Mouse (Mus musculus) cerebellum, adult (tissue): ENCODE results near the gene Nppb.

Experiments
- ATAC-seq: cut with Nextera tagmentation; 2 replicates; pipeline ENCODE4 v1.9.2; 2017; ENCODE audit warnings: mild to moderate bottlenecking, moderate library complexity, mixed read lengths; ENCODE audit not compliant: insufficient number of reproducible peaks, low FRiP score, low TSS enrichment

The Nppb gene

DNA sequence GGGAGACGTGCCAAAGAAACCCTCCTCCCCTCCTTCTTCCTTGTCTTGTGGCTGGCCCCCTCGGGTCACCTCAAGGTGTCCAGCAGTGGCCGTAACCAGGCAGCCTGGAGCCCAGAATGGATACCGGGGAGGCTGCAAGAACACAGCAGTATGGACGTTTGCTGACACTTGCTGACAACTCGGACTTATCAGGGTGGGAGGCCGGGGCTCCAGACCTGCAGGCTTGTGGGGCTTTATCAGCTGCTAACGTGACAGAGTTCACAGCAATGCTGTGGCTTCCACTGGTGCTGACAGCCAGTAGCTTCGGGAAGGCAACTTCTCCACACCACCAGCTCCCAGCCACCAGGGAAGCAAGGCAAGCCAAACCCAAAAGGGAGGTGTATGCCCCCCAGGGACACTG lies 16.3 kb upstream of the Nppb start:
- no peak for ATAC-seq

DNA sequence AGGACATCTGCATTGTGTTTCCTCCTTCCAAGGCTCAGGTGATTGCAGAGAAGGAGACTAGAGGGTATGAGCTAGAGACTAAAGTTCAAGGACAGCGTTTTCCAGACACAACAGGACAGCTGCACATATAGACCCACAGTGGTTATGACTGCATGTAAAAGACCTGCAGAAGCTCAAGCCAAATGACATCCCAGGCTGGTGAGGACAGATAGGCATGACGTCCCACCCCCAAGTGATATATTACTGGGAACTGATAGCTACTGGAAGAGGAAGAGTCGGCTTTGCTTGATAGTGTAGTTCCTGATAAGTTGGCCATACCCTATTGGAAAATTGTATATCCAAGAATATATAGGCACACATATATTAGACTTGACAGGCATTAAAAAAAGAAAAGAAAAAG lies 9.4 kb upstream of the Nppb start:
- ATAC-seq = no peak

DNA sequence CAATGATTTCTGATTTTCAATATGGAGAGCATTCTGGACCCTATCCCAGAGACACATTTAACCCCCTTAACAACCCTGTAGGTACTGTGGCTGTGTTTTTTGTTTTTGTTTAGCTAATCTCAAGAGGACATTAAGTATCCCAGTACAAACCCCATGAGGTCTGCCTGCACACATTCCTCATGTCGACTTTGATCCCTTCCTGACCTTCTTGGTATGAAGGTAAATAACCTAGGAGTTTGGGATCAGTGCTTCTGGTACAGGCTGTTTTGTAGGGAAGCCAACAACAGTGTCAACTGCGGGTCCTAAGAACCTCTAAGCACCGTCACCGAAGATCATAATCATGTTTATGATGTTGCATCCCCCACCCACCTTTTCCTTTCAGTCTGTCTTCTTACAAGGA lies 7.9 kb upstream of the Nppb start:
- ATAC-seq = no peak

DNA sequence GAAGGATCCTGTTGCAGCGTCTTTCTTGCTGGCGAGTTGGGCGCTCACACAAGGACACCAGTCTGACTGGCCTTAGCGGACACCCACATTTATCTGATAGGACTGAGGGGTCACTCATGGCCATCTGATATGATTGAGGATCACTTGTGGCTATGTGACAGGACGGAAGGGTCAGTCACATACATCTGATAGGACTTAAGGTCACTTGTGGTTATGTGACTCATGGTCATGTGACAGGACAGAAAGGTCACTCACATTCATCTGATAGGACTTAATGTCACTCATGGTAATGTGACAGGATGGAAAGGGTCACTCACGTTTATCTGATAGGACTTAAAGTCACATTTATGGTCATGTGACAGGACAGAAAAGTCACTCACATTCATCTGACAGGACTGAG lies 7.2 kb upstream of the Nppb start:
- ATAC-seq = no peak

DNA sequence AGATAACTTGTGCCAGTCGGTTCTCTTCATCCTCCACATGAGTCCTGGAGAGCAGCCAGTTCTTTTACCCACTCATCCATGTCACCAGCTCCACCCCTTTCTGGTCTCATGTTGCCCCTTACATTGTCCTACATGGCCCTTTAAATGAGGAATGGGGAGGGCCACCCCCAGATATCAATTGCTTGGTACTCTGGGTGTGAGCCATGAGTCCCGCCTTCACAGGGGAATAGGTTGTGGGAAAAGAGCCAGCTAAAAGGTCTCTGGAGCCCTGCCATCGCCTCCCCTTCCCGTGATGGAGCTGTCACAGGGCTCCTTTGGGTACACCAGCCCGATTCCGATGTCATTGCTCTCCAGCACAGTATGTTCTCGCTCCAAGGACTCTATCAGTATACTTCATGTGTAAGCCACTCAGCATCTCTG lies 6.1 kb upstream of the Nppb start:
- ATAC-seq = no peak

DNA sequence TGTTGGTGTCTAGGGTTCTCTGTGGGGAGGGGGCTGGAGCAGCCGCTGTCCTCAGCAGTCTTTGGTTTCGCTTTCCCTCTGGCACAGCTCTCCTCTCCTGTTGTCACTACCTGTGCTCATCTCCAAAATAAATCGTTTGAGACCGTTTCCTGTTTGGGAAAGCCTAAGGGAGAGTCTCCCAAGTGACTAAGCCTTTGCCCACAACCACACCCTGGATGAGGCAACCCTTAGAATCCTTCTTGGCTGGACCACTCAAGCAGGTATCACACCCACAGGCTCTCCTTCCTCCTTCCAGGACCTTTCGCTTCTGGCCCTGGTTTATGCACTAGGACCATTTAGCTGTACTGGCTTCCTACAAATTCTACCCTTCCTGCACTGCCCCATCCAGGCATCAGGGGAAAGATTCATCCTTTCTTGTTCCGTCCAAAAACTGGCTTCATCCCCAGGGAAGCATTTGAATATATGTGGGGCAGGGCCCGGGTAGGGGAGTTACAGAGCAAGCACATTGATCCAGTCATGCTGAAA lies 8.0 kb downstream of the Nppb start:
- no peak for ATAC-seq

DNA sequence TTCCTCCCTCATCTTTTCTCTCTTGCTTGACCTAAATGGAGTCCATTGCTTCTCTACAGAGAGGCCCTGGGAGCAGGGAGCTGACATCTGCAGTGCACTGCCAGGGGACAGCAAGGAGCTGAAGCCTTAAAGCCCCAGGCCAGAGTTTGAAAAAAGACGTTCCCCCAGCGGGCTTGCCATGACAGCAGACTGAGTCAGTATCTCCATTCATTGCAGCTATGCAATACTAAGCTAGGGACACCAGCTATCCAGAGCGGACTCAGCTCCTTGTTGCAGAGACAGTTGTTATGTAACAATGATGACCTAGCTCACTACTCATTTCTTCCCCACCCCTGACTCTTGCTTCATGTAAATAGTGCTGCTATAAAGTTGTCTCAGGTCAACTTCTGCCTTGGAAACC lies 9.7 kb downstream of the Nppb start:
- no peak for ATAC-seq

DNA sequence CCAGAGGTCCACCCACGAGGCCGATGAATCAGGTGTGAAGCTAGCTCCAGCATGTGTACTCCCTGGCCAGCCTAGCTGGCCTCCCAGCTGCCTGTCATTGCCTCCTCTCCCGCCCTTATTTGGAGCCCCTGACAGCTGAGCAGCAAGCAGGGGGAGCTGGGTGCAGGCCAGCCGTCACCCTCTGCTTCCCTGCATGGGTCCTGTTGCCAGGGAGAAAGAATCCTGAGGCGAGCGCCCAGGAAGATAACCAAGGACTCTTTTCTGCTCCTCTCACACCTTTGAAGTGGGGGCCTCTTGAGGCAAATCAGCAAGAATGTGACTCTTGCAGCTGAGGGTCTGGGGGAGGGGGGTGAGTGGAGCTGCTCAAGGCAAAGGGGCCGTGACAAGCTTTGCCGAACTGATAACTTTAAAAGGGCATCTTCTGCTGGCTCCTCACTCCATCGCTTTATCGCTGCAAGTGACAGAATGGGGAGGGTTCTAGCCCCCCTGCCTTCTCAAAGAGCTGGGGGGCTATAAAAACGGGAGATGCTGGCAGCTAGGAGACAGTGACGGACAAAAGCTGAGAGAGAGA lies 14.7 kb downstream of the Nppb start, which contains the start of gene Nppa:
TSS of gene Nppa (plus strand) at position 521 of the 571 bp plus-strand sequence.
- no peak for ATAC-seq

DNA sequence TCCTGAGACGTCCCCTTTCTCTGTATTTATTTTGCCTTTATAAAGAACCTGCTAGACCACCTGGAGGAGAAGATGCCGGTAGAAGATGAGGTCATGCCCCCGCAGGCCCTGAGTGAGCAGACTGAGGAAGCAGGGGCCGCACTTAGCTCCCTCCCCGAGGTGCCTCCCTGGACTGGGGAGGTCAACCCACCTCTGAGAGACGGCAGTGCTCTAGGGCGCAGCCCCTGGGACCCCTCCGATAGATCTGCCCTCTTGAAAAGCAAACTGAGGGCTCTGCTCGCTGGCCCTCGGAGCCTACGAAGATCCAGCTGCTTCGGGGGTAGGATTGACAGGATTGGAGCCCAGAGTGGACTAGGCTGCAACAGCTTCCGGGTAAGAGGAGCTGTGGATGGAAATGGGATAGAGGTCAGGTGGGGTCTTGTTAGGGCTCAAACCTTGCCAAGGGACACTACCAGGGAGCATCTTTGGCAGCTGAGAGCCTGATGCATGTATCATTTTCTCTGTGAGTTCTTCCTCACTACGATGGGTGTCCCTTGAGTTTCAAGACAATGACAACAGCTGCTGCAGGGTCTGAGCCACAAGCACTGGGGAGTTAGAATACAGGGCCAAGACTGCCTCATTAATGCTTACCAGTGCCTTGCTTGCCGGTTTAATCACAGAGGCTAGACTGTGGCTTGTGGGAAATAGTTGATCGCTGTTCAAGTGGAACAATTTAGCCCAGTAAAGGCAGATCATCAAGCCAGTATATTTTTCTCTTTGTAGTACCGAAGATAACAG lies 15.6 kb downstream of the Nppb start:
- ATAC-seq = no peak

DNA sequence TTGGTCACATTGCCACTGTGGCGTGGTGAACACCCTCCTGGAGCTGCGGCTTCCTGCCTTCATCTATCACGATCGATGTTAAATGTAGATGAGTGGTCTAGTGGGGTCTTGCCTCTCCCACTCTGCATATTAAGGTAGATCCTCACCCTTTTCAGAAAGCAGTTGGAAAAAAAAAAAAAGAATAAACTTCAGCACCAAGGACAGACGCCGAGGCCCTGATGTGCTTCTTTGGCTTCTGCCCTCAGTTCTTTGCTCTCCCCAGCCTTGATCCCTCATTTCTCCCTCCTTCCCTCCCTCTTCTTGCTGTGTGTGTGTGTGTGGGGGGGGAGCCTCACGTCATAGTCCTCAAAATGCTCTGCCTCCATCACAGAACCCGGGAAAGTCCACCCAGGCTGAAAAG lies 16.3 kb downstream of the Nppb start:
- ATAC-seq = no peak

DNA sequence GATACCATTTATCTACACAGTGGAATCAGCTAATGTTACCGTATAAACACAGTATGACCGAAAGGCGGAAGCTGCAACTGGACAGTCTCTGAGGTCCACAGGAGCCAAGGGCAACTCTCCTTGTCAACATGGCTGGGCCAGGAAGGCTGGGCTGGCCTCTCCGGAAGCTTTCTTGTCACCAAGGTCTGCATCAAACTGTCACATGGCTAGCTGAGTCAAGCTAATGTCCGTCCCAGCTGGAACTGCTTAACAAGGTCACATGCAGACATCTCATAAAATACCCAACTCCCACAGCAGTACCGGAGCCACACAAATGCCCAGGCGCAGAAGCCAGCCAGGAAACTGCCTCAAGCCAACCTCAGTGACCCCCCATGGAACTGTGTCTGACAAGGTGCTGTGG lies 18.8 kb downstream of the Nppb start:
- no peak for ATAC-seq

DNA sequence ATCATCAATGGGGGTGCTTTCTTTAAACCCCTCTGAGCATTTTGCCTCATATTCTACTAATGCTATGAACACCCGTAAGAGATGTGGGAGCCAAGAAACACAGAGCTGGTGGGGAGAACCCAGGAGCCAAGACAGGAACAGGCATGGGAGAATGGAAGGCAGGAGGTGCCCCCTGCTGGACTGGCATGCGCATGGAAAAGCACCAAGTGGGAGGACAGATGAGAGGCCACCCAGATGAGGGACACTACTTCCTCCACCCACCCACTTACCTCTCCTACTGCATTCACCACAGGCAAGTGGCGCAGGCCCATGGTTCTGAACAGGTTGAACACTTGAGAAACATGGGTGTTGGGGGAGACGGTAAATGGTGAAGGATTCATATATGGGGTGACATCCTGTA lies 22.8 kb downstream of the Nppb start:
- no peak for ATAC-seq

DNA sequence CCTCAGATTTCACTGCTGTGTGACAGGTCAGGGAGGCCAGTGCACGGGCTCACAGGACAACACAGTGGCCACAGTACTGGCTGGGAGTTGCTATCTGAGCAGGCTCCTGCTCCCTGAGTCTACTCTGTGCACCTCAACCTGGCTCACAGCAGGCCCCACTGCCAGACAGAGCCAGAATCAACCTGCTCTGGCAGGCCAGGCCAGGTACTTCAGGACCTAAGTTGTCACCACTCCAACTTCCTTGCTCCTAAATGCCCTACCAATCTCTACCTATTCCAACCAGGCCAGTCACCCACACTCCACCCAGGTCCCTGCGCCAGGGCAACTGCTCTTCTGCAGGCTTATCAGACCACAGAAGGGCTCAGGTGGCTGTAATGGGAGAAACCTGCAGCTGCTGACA lies 24.1 kb downstream of the Nppb start:
- no peak for ATAC-seq

DNA sequence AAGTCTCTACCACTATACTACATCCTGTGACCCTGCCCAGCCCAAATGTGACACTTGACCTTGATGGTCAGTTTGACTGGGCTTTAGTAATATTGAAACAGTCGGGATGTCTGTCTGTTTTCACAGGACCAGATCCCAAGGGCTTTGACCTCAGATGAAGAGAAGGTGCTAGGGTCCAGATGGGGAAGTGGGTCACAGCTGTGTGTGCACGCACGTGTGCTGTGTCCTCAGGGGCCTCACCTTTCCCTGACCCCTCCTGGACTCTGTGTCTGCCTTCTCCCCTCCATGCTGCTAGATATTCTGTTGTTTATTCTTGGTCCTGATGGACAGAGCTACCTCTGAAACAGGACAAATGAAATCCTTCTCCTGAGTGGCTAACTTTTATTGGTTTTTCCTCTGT lies 25.7 kb downstream of the Nppb start:
- ATAC-seq = no peak

DNA sequence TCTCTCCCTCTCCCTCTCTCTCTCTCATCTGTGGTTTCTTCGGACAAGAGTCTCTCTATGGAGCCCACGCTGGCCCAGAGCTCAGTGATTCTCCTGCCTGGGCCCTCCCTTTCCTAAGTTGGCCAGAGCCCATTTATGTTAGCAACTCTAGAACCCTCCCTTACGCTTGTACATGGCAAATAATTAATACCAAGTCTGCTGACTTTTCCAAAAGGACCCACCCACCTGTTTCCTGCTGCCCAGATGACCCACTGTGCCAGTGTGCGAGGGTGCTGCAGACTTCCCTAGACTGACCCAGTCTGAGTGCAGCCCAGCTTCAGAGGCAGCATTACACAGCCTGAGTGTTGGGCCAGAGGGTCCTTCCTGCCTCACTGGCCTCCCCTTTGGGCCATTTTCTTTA lies 26.6 kb downstream of the Nppb start:
- ATAC-seq = no peak

DNA sequence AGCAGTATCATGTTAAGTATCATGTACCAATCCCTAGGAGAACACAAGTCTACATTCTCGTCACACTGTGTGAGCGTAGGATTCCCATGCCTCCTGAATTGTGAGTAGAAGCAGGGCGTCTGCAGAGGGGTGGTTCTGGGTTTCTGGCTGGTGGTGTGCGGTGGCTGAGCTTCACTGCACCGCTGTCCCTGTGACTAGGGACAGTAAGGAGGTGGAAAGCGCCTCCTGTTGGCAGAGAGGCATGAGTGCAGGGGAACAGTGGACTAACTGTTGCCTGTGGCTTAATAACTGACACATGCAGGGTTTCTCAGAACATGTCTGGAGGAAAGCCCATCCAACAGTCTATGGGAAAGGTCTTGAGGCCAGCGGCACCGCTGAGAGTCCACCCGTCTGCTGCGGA lies 29.8 kb downstream of the Nppb start:
- ATAC-seq = no peak

DNA sequence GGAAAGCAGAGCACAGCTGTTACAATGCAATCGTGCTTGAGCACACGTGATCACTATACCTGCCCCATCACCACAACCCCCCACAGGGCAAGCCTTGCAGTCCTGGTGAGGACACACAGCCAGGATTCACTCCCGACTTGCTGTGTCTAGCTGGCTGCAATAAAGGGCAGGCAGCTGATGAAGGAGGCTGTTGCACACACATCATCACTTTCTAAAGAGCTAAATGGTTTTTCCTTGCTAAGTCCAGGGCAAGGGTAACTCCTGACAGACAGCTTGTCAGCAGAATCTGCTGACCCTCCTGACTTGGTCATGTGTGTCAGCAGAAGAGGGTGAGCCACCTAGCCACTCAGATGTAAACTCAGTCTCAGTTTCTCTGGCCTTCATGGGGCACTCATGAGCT lies 31.4 kb downstream of the Nppb start:
- no peak for ATAC-seq

DNA sequence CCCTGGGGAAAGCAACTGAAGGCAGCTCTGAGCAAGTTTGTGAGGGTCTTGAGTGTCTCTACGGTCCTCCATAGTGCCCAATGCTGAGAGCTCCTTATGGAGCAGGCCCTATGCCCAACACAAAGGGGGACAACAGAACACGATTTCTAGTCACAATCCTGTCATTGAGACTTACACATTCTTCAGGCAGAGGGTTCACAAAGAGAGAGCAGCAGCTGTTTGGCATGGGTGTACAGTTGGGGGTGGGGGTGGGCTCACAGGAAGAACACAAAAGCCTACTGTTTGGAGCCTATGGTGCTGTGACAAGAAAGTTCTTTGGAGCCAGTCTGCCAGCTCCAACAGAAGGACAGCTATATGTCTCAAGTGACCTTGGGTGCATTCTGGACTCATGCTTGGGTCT lies 32.8 kb downstream of the Nppb start:
- ATAC-seq = no peak

DNA sequence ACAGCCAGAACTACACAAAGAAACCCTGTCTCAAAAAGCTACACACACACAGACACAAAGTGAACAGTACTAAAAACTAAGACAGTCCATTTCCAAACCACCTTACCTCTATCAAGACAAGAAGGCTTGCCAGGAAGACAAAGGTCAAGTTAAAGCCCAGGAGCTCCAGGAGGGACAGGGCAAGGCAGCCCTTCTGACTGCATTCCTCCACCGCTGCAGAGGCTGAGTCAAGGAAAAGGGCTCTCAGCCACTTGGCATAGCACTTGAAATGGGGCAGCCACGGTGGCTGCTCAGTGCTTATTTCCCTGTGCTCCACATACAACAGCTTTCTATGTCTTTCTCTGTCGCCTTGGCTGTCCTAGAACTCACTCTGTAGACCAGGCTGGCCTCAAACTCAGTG lies 38.4 kb downstream of the Nppb start:
- no peak for ATAC-seq

DNA sequence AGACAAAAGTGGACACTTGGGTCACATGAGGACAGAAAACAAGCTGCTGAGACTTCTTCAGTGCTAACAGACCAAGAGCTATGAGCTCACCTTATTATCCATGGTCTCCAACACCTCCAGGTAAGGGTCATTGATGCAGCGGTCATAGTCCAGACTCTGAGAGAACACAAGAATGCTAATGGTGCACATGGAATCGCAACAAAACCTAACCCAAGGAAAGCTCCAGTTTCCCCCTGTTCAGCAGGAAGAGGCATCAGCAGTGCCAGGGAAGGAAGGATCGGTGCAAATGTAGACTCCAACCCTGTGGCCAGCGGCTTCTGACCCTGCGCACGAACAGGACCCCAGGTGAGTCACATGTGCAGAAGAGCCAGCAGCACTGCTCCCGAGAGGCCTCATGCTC lies 43.7 kb downstream of the Nppb start:
- ATAC-seq = no peak

DNA sequence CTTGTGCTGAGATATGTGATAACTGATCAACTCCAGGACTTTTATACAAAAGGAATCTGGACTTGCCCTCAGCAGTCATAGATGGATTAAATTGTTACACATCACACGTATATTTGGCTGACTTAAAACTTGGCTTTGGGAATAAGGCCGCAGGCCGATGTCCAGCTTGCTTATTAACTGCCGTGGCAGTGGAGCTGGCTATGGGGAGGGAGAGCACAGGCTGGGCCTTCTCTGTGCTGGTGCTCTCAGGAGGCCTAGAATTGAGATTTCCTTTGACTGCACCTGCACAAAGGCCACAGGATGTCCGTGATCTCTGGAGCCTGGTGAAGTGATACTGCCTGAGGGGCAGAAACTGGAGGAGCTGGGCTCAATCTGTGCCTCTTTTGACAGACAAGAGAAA lies 44.9 kb downstream of the Nppb start:
- ATAC-seq = no peak

DNA sequence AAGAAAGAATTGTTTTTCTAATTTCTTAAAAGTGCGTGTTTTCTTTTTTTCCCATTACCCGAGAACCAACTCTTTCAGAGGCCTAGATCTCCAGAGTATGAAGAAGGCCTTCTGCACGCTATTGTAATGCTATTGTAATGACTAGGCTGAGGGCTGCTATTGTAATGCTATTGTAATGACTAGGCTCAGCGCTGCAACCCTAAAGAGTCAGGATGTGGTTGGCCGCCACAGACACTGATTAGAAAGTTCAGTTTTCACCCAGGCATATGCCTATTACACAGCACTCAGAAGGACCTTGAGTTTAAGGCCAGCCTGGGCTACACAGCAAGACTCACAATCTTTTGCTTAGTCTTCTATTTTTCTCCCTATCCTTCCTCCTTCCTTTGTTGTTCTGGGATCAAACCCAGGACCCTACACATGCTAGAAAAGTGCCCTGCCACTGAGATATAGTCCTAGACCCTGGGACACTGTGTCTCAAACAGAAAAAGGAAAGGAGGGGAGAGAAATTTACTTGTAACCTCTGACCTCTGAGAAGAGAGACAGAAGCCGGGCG lies 48.3 kb downstream of the Nppb start:
- no peak for ATAC-seq
